In genomic region chr6:29279293-29279692, GRCm38 (mm10) we compare ENCODE assay signal across 13 mouse cellular contexts. TPM values are rescaled to one million over a fixed set of nuclear protein-coding genes. Genes with fewer than 3 reads are reported as not detected.
DNase-seq lines count a peak whose midpoint lies in the region; ATAC-seq and TF ChIP-seq lines count a peak whose summit lies in the region.
"Had no signal": no experiment of that assay in that cellular context is flagged by ENCODE, and none has a peak within 500 bp of the region (broad histone marks: within the 10 kb centered on the region; RNA-seq: fewer than 3 reads in every experiment).

TSS of gene Fam71f2 (plus strand) at chr6:29279593.

- no peaks in the 10 kb centered on the region for H3K9me3 ChIP-seq in heart, embryonic 16.5 days (replicated peaks; ENCODE audit: control insufficient read depth, low read length)
- no peaks in the 10 kb centered on the region for H3K9me3 ChIP-seq in liver, embryonic 13.5 days (replicated peaks)
- no peaks in the 10 kb centered on the region for H3K9me3 ChIP-seq in liver, embryonic 12.5 days (replicated peaks)
- H3K9me3 ChIP-seq in ES-E14 (ENCODE audit: control insufficient read depth, insufficient read depth, low read depth, low read length), result no peaks in the 10 kb centered on the region
- H3K9me3 ChIP-seq: embryonic facial prominence, embryonic 15.5 days; forebrain, embryonic 10.5 days had no signal

- peak within 1 kb of the TSS; percentile 0; the same call in 1 of the 2 replicates for H3K4me2 ChIP-seq in heart, embryonic 16.5 days (ENCODE audit: low read depth, low read length)
- H3K4me2 ChIP-seq in liver, embryonic 13.5 days, result no peak within 1 kb of the TSS
- no peak within 1 kb of the TSS for H3K4me2 ChIP-seq in liver, embryonic 12.5 days
- H3K4me2 ChIP-seq: embryonic facial prominence, embryonic 15.5 days; lung, embryonic 14.5 days had no signal

- WGBS in heart, embryonic 16.5 days, result 80% methylated on average over 8 of the region's 8 CpGs
- WGBS in liver, embryonic 13.5 days (ENCODE audit: insufficient replicate concordance), result 78% methylated on average over 8 of the region's 8 CpGs
- WGBS in liver, embryonic 12.5 days (ENCODE audit: insufficient replicate concordance), result 75% methylated on average over 8 of the region's 8 CpGs

- H3K36me3 ChIP-seq in heart, embryonic 16.5 days (ENCODE audit: control insufficient read depth, insufficient read depth), result peaks cover 5% of the 10 kb centered on the region
- peaks cover 21% of the 10 kb centered on the region for H3K36me3 ChIP-seq in liver, embryonic 13.5 days
- peaks cover 23% of the 10 kb centered on the region for H3K36me3 ChIP-seq in liver, embryonic 12.5 days
- H3K36me3 ChIP-seq in ES-E14 (ENCODE audit: control insufficient read depth, insufficient read depth, low read length, poor library complexity, severe bottlenecking), result peaks cover 5% of the 10 kb centered on the region; the same call in 1 of the 2 replicates

- no peak within 1 kb of the TSS for H3K9ac ChIP-seq in heart, embryonic 16.5 days (ENCODE audit: low read length)
- H3K9ac ChIP-seq in liver, embryonic 13.5 days, result no peak within 1 kb of the TSS
- no peak within 1 kb of the TSS for H3K9ac ChIP-seq in liver, embryonic 12.5 days
- peak within 1 kb of the TSS; percentile 50; the same call in 1 of the 2 replicates for H3K9ac ChIP-seq in ES-E14 (ENCODE audit: insufficient read depth, low read depth, low read length, poor library complexity, severe bottlenecking)
- H3K9ac ChIP-seq: embryonic facial prominence, embryonic 15.5 days; lung, embryonic 14.5 days had no signal

- no peak; the same call in 1 of the 2 replicates for TF ChIP-seq CTCF in gastrocnemius, adult 2 months (IDR thresholded peaks at IDR 0.05)

- H3K27ac ChIP-seq in gastrocnemius, adult 2 months, result peak within 1 kb of the TSS; percentile 56; the same call in 1 of the 2 replicates
- peak within 1 kb of the TSS; percentile 82 for H3K27ac ChIP-seq in heart, embryonic 16.5 days (ENCODE audit: low read length)
- H3K27ac ChIP-seq in liver, embryonic 13.5 days, result 0 out of 2 replicates have a peak within 1 kb of the TSS, but pooled peaks have one; percentile 35
- no peak within 1 kb of the TSS for H3K27ac ChIP-seq in liver, embryonic 12.5 days
- no peak within 1 kb of the TSS for H3K27ac ChIP-seq in ES-E14 (ENCODE audit: insufficient read depth, low read depth, low read length, poor library complexity, severe bottlenecking)
- H3K27ac ChIP-seq: embryonic facial prominence, embryonic 15.5 days had no signal

- no peak within 1 kb of the TSS for H3K4me3 ChIP-seq in gastrocnemius, adult 2 months
- no peak within 1 kb of the TSS for H3K4me3 ChIP-seq in heart, embryonic 16.5 days (ENCODE audit: low read length)
- H3K4me3 ChIP-seq in liver, embryonic 13.5 days (replicated peaks), result no peak within 1 kb of the TSS
- no peak within 1 kb of the TSS for H3K4me3 ChIP-seq in liver, embryonic 12.5 days
- H3K4me3 ChIP-seq in ES-E14 (ENCODE audit: insufficient read depth in 1 of 2, low read depth in 1 of 2, low read length in 2 of 2, poor library complexity in 1 of 2, severe bottlenecking in 1 of 2), result no peak within 1 kb of the TSS
- H3K4me3 ChIP-seq: embryonic facial prominence, embryonic 15.5 days; forebrain, embryonic 10.5 days had no signal

- no peak for DNase-seq in gastrocnemius, adult 2 months
- no peak for DNase-seq in gastrocnemius, postnatal 14 days
- DNase-seq in heart, adult 8-10 months (ENCODE audit: low spot score), result no peak
- no peak for DNase-seq in liver, embryonic 13.5 days
- DNase-seq in ES-E14 (ENCODE audit: low read depth, low spot score), result no peak
- DNase-seq in yolk sac, embryonic 10.5 days (ENCODE audit: low spot score), result no peak
- DNase-seq: gastrocnemius, postnatal 36 days; right cerebral cortex, postnatal 25 days had no signal

- no peaks in the 10 kb centered on the region for H3K27me3 ChIP-seq in heart, embryonic 16.5 days (ENCODE audit: control insufficient read depth, insufficient read depth, low read length)
- H3K27me3 ChIP-seq in liver, embryonic 13.5 days, result no peaks in the 10 kb centered on the region
- H3K27me3 ChIP-seq in liver, embryonic 12.5 days (replicated peaks), result no peaks in the 10 kb centered on the region
- H3K27me3 ChIP-seq: embryonic facial prominence, embryonic 15.5 days had no signal

- in situ Hi-C loops in ES-E14 (cut with MboI; ENCODE audit: low sequenced_read_pairs in 2 of 2, unreplicated experiment in 2 of 2), result no loop called here

- intact Hi-C loops in gastrocnemius, adult 2 months (cut with DNase I), result loop anchor here (1.0 to 2.0 kb wide), 3 partner anchors 38 to 112 kb away; no protein-coding TSS in a partner anchor
- intact Hi-C loops in gastrocnemius, postnatal 14 days (cut with DNase I; ENCODE audit: low total_unique reads), result loop anchor here (5.0 to 10.0 kb wide), 2 partner anchors 37 to 114 kb away; partner anchors contain the start of gene Rbm28

- ATAC-seq in heart, embryonic 16.5 days (replicated peaks; ENCODE audit: extremely low read depth, insufficient read depth, low FRiP score), result no peak
- no peak for ATAC-seq in liver, embryonic 13.5 days (ENCODE audit: low read depth)
- ATAC-seq in liver, embryonic 12.5 days, result no peak

- 0 out of 2 replicates have a peak, but pooled peaks cover 2% of the 10 kb centered on the region for H3K4me1 ChIP-seq in heart, embryonic 16.5 days (ENCODE audit: control insufficient read depth, insufficient read depth, low read length)
- H3K4me1 ChIP-seq in liver, embryonic 13.5 days (replicated peaks), result peaks cover 13% of the 10 kb centered on the region; the same call in 1 of the 2 replicates
- H3K4me1 ChIP-seq in liver, embryonic 12.5 days, result peaks cover 13% of the 10 kb centered on the region
- peaks cover 2% of the 10 kb centered on the region in 2 experiments; a peak in 1 of 4 replicates for H3K4me1 ChIP-seq in ES-E14 (ENCODE audit: control insufficient read depth in 2 of 2, insufficient read depth in 2 of 2, low read length in 2 of 2, poor library complexity in 1 of 2)

TF ChIP-seq in ES-E14, 5 proteins besides CTCF, POLR2A, EP300 and RAD21:
- TF ChIP-seq HCFC1 (IDR thresholded peaks at IDR 0.05; ENCODE audit: borderline replicate concordance, insufficient read depth, low read length) (no peak), CHD2 (IDR thresholded peaks at IDR 0.05; ENCODE audit: low read depth, low read length) (no peak), ZC3H11A (IDR thresholded peaks at IDR 0.05; ENCODE audit: borderline replicate concordance, low read depth, low read length) (no peak), MAFK (IDR thresholded peaks at IDR 0.05; ENCODE audit: insufficient read depth, low read depth, low read length) (no peak), ZNF384 (IDR thresholded peaks at IDR 0.05; ENCODE audit: low read depth, low read length) (no peak)
TF ChIP-seq in ES-E14: peak in this region for 0.

RNA-seq across cellular contexts. Expression of gene Fam71f2, which starts in this region (rescaled TPM):
- total RNA-seq in gastrocnemius, adult 2 months (2021), result under 1 TPM in 1 of 2 experiments, not detected in 1; 0.25 TPM
- under 1 TPM; 0.20 to 0.21 TPM for total RNA-seq in gastrocnemius, postnatal 14 days (2021)
- polyA plus RNA-seq in heart, embryonic 16.5 days (2015; fragmentation: Nextera tagmentation; extraction: Ambion mirVana), result 0.29 TPM in 1 of 2 replicates, not detected in the other
- under 1 TPM in 1 of 4 experiments, not detected in 3; 0.59 TPM for total RNA-seq in heart, adult 8-10 months (2022)
- polyA plus RNA-seq in liver, embryonic 13.5 days (2015; fragmentation: Nextera tagmentation; extraction: Ambion mirVana), result 0.10 and 0.12 TPM in 2 replicates
- 0.20 and 0.31 TPM in 2 replicates for polyA plus RNA-seq in liver, embryonic 12.5 days (2016; fragmentation: Nextera tagmentation; extraction: Ambion mirVana)
- 0.42 and 0.58 TPM in 2 replicates for total RNA-seq in ES-E14 (2012; rRNA removed)
- total RNA-seq: gastrocnemius, postnatal 36 days had no signal

Comparison
In these comparisons a context has a peak if more than half of its experiments do, and no peak if none do; other contexts are left out.
1. H3K27ac ChIP-seq: peak in gastrocnemius, adult 2 months (single experiment), heart, embryonic 16.5 days (single experiment) and liver, embryonic 13.5 days (single experiment); none in liver, embryonic 12.5 days (single experiment) and ES-E14 (single experiment).